Mouse (Mus musculus) forebrain, embryonic 15.5 days (tissue): ENCODE data around the gene 9230102O04Rik. TPM values are rescaled to one million over a fixed set of nuclear protein-coding genes. Genes with fewer than 3 reads are reported as not detected.

Source experiments
- ATAC-seq: fragments of 200-750 bp; cut with Nextera tagmentation; replicated peaks from 2 replicates; pipeline ENCODE4 v1.8.0; 2017; ENCODE audit warnings: mild to moderate bottlenecking, moderate TSS enrichment, moderate library complexity
- H3K27ac ChIP-seq: fragments of 300-500 bp; sonication (generic); replicated peaks from 2 replicates; pipeline ENCODE4 v1.5.1; 2015; ENCODE audit warnings: mild to moderate bottlenecking, inconsistent platforms
- H3K27me3 ChIP-seq: fragments of 300-500 bp; sonication (generic); 2 replicates; pipeline ENCODE4 v1.6.1; 2015; ENCODE audit warnings: inconsistent platforms
- H3K36me3 ChIP-seq: fragments of 300-500 bp; sonication (generic); 2 replicates; pipeline ENCODE4 v1.6.1; 2015; ENCODE audit warnings: mild to moderate bottlenecking, inconsistent platforms
- H3K4me1 ChIP-seq: fragments of 300-500 bp; sonication (generic); 2 replicates; pipeline ENCODE4 v1.6.1; 2015; ENCODE audit warnings: inconsistent platforms
- H3K4me2 ChIP-seq: fragments of 300-500 bp; sonication (generic); replicated peaks from 2 replicates; pipeline ENCODE4 v1.6.1; 2015; ENCODE audit warnings: mild to moderate bottlenecking, inconsistent platforms
- H3K4me3 ChIP-seq: fragments of 300-500 bp; sonication (generic); 2 replicates; pipeline ENCODE4 v1.5.1; 2015; ENCODE audit warnings: mild to moderate bottlenecking, inconsistent platforms
- H3K9ac ChIP-seq: fragments of 300-500 bp; sonication (generic); replicated peaks from 2 replicates; pipeline ENCODE4 v1.6.1; 2015; ENCODE audit warnings: mild to moderate bottlenecking, inconsistent platforms
- H3K9me3 ChIP-seq: fragments of 300-500 bp; sonication (generic); 2 replicates; pipeline ENCODE4 v1.6.1; 2016; ENCODE audit warnings: inconsistent platforms
- WGBS: fragments of 180-500 bp; shearing (Covaris S2); methylation state at CpG from one replicate; pipeline ENCODE4 v1.1.7; 2015; ENCODE audit warnings: mixed read lengths; 5-methylcytosine and 5-hydroxymethylcytosine counted together
- polyA plus RNA-seq: library from polyadenylated mRNA; unstranded; fragments of >200 nt; fragmentation: Nextera tagmentation; extraction: Ambion mirVana; gene quantifications from 2 replicates; pipeline ENCODE4 v1.2.1, GENCODE M21; 2015

Gene 9230102O04Rik
- polyA plus RNA-seq, 1 experiment from 2014 or later: not detected

DNA sequence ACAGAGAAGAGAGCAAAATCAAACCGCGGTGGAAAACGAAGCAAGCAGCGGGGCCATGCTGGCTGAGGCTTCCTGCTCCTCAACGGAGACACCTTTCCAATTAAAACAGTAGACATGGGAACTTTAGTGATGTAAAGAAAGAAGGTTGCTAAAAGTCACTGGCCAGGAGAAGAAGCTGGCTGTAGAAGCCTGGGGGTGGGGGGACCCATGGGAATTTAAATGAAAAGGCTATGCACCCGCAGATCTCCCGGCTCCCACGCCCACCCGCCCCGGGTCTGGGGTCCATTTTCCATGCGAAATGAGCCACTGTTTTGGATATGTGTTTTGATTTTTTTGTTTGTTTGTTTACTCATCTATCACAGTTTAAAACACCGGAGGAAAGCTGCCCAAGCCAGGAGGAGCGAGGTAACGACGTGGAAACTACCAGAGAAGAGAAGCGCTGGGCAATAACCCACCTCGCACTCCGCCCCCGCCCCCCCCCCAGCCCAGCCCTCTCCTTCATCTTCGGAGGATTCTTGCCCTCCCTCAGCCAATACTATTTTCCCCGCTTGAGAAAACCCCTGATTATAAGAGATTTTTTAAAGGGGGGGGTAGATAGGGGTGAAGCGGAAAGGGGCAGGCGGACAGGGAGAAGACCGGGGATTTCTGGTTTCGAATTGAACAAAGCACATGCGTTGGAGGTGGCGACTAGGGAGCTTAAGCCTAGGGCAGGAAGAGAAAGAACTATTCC is 5.4 kb downstream of the 9230102O04Rik start:
- Histone ChIP-seq H3K4me2 (no peak overlapping the region), H3K4me1 (peaks cover 31% of the 10 kb centered on the region), H3K9me3 (no peaks in the 10 kb centered on the region), H3K27ac (no peak overlapping the region), H3K36me3 (no peaks in the 10 kb centered on the region), H3K27me3 (peaks cover 75% of the 10 kb centered on the region), H3K4me3 (no peak overlapping the region), H3K9ac (no peak overlapping the region)
- WGBS: under 1% methylated on average over 27 of the region's 27 CpGs
- ATAC-seq: no peak

DNA sequence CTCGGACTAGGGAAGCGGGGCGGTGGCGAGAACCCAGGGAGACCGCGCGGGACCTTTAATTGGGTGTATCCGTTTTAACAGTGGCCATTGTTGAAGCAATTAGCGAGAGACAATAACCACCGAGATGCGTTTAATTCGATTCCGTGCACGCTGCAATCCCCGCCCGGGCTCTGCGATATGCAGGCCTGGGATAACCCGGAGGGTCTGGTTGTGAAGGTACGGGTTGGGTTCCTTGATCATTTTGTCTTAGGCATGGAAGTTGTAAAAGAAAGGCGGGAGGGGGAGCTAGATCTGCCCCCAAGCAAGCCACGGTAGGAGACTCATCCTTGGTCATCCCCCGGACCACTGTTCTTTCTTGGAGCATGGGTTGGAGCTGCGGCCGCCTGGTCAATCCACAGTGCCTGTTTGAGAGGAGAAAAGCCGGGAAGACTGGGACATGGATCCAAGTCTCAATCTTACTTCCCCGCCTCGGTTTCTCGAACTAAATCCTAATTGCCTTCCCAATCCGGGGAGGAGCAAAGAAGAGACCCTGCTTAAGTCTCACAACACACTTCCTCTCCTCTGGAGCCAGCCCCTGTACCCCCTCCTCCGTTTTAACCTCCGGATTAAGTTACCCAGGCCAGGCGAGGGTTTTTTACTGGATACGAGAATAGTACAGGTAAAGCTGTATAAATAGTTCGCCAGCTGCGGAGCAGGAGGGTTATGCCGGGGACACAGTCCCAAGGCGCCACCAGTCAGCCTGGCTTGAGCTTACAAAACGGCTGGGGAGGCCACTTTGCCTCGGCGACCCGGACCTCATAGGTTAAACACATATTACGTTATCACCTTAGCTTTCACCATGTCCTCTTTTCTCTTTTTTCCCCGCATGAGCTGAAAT is 6.2 kb downstream of the 9230102O04Rik start:
- ATAC-seq: no peak
- Histone ChIP-seq H3K4me1 (peaks cover 39% of the 10 kb centered on the region), H3K4me3 (no peak overlapping the region), H3K27me3 (peaks cover 77% of the 10 kb centered on the region), H3K9ac (no peak overlapping the region), H3K36me3 (no peaks in the 10 kb centered on the region), H3K9me3 (no peaks in the 10 kb centered on the region), H3K4me2 (peak overlapping the region; percentile 16; the same call in 1 of the 2 replicates), H3K27ac (no peak overlapping the region)
- WGBS: under 1% methylated on average over 43 of the region's 43 CpGs

DNA sequence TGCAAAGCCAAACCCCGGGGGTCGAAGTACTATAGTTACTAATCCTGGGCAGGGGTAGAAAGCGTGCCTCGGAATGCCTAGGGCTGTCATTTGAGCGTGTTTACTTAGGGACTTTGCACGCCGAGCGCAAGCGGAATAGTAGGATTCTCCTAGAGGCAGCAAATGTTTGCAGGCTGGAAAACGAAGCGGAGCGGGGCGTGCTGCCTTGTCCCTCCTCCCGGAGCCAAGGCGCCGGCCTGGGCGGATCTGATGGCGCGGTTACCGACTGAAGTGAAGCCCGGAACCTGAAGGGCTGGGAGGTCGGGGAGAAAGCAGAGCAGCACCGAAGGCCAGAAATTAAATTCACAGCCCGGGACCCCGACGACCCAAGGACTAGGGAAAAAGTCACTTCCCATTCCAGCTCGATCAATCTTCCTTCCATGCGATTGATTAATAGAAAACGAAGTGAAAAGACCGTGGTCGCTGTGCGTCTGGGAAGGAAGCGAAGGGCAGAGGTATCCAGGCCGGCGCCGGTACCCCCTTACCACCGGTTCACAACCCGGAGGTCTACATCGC is 6.9 kb downstream of the 9230102O04Rik start:
- no peak overlapping the region for H3K9ac ChIP-seq
- H3K36me3 ChIP-seq: no peaks in the 10 kb centered on the region
- no peak overlapping the region for H3K27ac ChIP-seq
- H3K4me2 ChIP-seq: peak overlapping the region; percentile 16
- WGBS: under 1% methylated on average over 39 of the region's 39 CpGs
- H3K9me3 ChIP-seq: no peaks in the 10 kb centered on the region
- H3K4me1 ChIP-seq: peaks cover 44% of the 10 kb centered on the region
- peaks cover 76% of the 10 kb centered on the region for H3K27me3 ChIP-seq
- no peak overlapping the region; the same call in 1 of the 2 replicates for H3K4me3 ChIP-seq
- no peak for ATAC-seq

DNA sequence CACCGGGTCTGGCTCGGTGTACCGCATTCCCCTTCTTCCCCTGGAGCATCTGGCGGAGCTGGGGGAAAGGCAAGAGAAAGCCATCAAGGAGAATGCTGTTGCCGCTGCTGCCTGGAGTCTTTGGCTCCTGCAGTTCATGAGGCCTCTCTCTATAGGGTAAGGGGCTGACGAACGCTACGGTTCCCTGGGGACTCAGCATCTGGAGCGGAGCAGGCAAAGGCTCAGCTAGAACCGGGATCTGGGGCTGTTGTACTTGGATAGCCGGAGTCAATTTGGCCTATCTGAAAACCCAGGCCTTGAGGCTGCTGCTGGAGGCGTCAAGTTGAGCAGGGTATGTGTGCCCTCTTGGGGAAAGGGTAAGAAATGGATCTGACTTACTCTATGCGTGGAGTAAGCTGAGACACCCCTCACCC is 7.7 kb downstream of the 9230102O04Rik start:
- no peak for ATAC-seq
- 1% methylated on average over 13 of the region's 13 CpGs for WGBS

DNA sequence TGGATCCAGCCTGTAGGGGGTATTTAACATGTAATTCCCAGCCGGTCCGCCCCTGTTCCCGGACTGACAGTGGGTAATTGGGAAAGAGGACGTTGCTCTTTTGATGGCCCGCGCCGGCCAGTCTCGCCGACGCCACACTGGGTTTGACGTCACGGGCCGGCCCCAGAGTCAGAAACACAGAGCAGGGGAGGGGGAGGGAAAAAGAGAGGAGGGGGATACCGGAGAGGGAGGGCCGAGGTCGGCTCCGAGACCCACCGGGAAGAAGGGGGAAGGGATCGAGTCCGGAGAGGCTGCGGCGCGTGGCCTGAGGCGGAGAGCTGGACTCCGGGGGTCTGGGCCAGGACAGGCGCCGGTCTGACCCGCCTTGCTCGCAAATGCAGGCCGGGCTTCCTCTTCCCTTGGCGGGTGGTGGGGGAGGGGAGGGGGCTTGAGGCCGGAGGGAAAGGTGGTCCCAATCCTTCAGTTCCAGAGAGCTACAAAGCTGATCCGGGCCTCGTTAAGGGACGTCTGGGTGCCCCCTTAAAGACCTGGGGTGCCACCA is 8.2 kb downstream of the 9230102O04Rik start, which contains the start of gene 4930412O13Rik:
TSS of gene 4930412O13Rik (plus strand) at position 202 of the 541 bp plus-strand sequence.
- no peak within 1 kb of the TSS for H3K27ac ChIP-seq

More for the DNA sequence above, 7.7 kb downstream of the 9230102O04Rik start:
- Histone ChIP-seq H3K9me3 (no peaks in the 10 kb centered on the region), H3K27me3 (peaks cover 77% of the 10 kb centered on the region), H3K4me2 (0 out of 2 replicates have a peak overlapping the region, but pooled peaks have one; percentile 33), H3K9ac (no peak overlapping the region), H3K36me3 (no peaks in the 10 kb centered on the region), H3K4me3 (peak overlapping the region; percentile 6; the same call in 1 of the 2 replicates), H3K4me1 (peaks cover 52% of the 10 kb centered on the region), H3K27ac (no peak overlapping the region)

DNA sequence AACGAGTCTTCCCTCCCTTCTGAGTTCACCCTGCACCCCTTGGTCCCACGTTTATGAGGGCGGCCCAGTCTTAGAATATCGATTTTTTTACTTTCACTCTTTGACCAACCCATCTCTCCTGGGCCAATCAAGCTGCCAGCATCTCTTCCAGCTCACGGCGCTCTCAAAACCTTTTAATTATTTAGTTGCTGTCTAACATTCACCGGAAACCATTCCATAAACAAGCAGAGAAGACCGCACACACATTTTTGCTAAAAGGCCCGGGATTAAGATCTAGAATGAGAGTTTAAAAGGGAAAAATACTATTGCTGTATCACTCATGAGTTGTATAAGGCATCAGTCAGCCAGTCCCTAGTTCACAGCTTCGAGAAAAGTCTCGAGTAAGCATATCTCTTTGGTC is 9.1 kb downstream of the 9230102O04Rik start:
- Histone ChIP-seq H3K9me3 (no peaks in the 10 kb centered on the region), H3K9ac (no peak overlapping the region), H3K27me3 (peaks cover 77% of the 10 kb centered on the region), H3K36me3 (no peaks in the 10 kb centered on the region), H3K4me1 (peaks cover 52% of the 10 kb centered on the region), H3K4me3 (no peak overlapping the region), H3K4me2 (no peak overlapping the region), H3K27ac (no peak overlapping the region)
- no peak for ATAC-seq
- 3% methylated on average over 11 of the region's 11 CpGs for WGBS

More for the DNA sequence above, 8.2 kb downstream of the 9230102O04Rik start, which contains the start of gene 4930412O13Rik:
- Histone ChIP-seq H3K4me1 (peaks cover 52% of the 10 kb centered on the region), H3K4me3 (peak within 1 kb of the TSS; percentile 6; the same call in 1 of the 2 replicates), H3K9ac (no peak within 1 kb of the TSS), H3K4me2 (peak within 1 kb of the TSS; percentile 33), H3K36me3 (no peaks in the 10 kb centered on the region), H3K27me3 (peaks cover 77% of the 10 kb centered on the region), H3K9me3 (no peaks in the 10 kb centered on the region)
- WGBS: under 1% methylated on average over 34 of the region's 35 CpGs
- no peak for ATAC-seq

DNA sequence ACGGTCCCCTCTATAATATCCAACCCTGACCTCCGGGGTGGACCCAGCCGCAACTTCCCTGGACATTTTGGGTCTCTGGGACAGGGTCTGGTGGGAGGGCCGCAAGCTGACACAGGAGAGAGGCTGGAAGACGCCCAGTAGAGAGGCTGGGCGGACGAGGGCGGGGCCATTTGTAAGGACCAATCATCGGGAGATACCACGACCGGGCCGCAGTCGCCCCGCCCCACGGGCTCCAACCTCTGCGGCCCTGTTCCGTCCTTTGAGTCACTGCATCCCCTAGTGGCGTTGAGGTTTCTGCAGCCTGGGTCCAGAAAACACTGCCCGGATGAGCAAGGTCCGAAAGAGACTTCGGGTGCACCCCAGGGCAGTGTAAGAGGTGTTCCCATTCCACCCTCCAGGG is 9.8 kb downstream of the 9230102O04Rik start:
- Histone ChIP-seq H3K27me3 (peaks cover 70% of the 10 kb centered on the region), H3K4me3 (peak overlapping the region; percentile 33), H3K36me3 (no peaks in the 10 kb centered on the region), H3K4me2 (peak overlapping the region; percentile 55), H3K9me3 (no peaks in the 10 kb centered on the region), H3K9ac (no peak overlapping the region), H3K4me1 (peaks cover 56% of the 10 kb centered on the region), H3K27ac (no peak overlapping the region)
- ATAC-seq: peak; percentile 90
- WGBS: 1% methylated on average over 21 of the region's 21 CpGs

DNA sequence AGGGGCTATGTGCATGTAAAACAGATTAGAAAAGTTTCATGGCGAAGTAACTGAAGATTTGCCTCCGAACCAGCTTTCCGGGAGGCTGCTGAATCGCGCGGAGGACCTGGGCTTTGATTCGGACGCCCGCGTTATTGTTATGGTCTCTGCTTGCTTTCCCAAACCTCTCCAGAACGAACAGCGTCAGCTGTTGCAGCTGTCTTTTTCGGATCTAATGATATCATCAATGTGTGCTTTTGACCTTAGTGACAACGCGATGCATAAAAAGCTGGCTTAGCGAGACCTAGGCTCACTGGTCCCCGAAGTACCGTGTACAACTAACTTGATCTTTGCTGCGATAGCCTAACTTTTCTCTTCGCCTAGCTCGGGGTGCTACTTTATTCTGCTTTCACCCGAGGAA is 10.2 kb downstream of the 9230102O04Rik start:
- Histone ChIP-seq H3K27me3 (peaks cover 70% of the 10 kb centered on the region), H3K9me3 (no peaks in the 10 kb centered on the region), H3K4me1 (peaks cover 55% of the 10 kb centered on the region), H3K4me2 (peak overlapping the region; percentile 55), H3K36me3 (no peaks in the 10 kb centered on the region), H3K27ac (no peak overlapping the region), H3K4me3 (peak overlapping the region; percentile 33), H3K9ac (no peak overlapping the region)
- WGBS: under 1% methylated on average over 22 of the region's 22 CpGs
- no peak for ATAC-seq

DNA sequence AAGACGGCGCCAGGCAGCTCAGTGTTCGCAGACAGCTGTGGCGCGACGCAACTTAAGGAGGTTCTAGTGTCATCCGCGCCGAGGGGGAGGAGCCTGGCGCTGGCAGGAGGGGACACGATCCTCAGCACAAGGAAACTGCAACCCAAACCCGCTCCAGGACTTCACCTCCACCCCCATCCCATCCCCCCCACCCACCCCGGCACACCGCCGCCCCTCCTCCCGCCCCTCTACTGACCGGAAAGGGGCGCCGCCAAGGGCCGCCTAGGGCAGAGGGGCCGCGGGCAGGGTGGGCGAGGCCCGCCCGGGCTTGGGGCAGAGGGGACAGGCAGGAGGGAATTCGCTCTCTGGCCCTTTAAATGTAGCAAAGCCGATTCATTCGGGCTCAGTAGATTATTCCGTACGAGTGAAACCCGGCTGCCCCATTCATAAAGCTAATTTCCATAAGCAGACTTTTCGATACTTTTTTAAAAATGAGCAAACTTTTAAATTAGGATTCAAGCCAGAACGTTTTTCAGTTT is 10.7 kb downstream of the 9230102O04Rik start:
- peaks cover 54% of the 10 kb centered on the region for H3K4me1 ChIP-seq
- H3K4me2 ChIP-seq: peak overlapping the region; percentile 55
- under 1% methylated on average over 28 of the region's 33 CpGs for WGBS
- no peaks in the 10 kb centered on the region for H3K36me3 ChIP-seq
- H3K9me3 ChIP-seq: no peaks in the 10 kb centered on the region
- H3K9ac ChIP-seq: no peak overlapping the region
- H3K27ac ChIP-seq: no peak overlapping the region
- H3K27me3 ChIP-seq: peaks cover 72% of the 10 kb centered on the region
- H3K4me3 ChIP-seq: peak overlapping the region; percentile 33
- ATAC-seq: no peak

DNA sequence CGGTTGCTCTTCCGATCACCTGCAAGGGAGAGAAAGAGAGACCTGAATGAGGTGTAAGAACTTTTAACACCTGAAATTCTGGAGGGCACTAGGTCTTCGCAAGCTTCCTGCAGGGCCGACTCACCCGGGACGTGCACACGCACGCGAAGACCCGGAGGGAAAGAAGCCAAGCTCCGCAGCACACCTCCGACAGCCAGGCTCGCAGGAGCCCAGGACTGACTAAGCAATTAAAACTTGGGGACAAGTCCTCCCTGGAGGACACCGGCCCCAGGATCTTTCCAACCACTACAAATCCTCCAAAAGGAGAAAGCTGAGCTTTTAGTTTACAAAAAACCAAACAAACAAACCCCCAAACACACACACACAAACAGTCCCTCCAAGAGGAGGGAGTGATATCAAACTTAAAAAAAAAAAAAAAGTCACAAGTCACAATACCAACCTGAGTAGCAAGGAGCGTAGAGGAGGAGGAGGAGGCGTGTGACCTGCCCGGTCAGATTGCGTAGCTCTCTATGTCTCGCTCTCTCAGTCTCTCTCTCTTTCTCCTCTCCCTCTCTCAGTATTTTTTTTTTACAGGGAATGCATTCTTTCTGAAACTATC is 11.3 kb downstream of the 9230102O04Rik start:
- ATAC-seq: no peak
- H3K4me1 ChIP-seq: peaks cover 54% of the 10 kb centered on the region
- H3K4me3 ChIP-seq: peak overlapping the region; percentile 33
- no peaks in the 10 kb centered on the region for H3K9me3 ChIP-seq
- no peak overlapping the region for H3K9ac ChIP-seq
- under 1% methylated on average over 19 of the region's 19 CpGs for whole genome bisulfite sequencing
- no peaks in the 10 kb centered on the region for H3K36me3 ChIP-seq
- H3K4me2 ChIP-seq: peak overlapping the region; percentile 55
- H3K27ac ChIP-seq: no peak overlapping the region
- H3K27me3 ChIP-seq: peaks cover 77% of the 10 kb centered on the region

DNA sequence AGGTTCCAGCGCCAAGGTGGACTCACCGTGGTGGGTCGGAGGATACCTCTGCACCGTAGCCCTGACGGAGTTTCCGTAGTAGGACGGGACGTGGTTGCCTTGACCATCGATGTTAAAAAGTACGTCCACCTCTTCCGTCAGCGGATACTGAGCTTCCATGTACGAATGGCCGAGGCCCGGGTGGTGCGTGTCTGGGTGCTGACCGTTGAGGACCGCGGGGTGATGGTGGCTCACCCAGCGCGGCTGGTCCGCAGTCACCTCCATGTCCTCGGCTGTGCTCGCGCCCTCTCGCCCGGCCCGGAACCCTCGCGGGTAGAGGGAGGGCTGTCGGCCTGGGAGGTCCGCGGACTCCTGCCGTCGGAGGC is 12.0 kb downstream of the 9230102O04Rik start:
- no peaks in the 10 kb centered on the region for H3K36me3 ChIP-seq
- under 1% methylated on average over 35 of the region's 35 CpGs for WGBS
- ATAC-seq: no peak
- no peak overlapping the region; the same call in 1 of the 2 replicates for H3K4me2 ChIP-seq
- no peak overlapping the region for H3K9ac ChIP-seq
- H3K27ac ChIP-seq: no peak overlapping the region
- peak overlapping the region; percentile 13 for H3K4me3 ChIP-seq
- H3K27me3 ChIP-seq: peaks cover 84% of the 10 kb centered on the region
- peaks cover 47% of the 10 kb centered on the region for H3K4me1 ChIP-seq
- H3K9me3 ChIP-seq: no peaks in the 10 kb centered on the region
